Mouse (Mus musculus) embryonic fibroblast, embryonic 13.5 days (primary cell): ENCODE data around the gene Tigit.

ENCODE experiments used
- CTCF ChIP-seq: IDR thresholded peaks from 2 replicates; pipeline ENCODE4 v1.5.1; 2011; ENCODE audit warnings: mild to moderate bottlenecking, control low read depth, low read length, moderate library complexity, borderline replicate concordance; ENCODE audit not compliant: insufficient read depth
- POLR2A ChIP-seq: IDR thresholded peaks from 2 replicates; pipeline ENCODE4 v1.6.1; 2011; ENCODE audit warnings: low read depth, mild to moderate bottlenecking, control low read depth, low read length, moderate library complexity

DNA sequence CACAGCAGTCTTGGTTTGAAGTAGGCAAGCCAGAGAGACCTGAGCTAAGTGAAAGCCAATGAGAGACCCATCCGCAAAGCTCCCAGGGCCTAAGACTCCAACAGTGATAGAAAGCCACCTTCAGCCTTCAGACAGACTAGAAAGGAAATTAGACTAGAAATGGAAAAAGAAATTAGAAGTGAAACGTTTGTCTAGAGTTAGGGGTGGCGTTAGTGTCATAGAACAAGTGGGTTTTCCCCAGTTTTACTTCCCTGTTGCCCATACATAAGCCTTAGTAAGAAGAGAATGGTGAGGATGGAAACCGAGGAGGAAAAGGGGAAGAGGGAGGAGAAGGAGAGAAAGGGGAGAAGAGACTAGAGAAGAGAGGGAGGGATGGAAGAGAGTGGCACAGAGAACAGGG lies 61.4 kb downstream of the Tigit start:
- no peak for TF ChIP-seq CTCF
- TF ChIP-seq POLR2A, result no peak
